Mouse (Mus musculus) embryonic facial prominence, embryonic 11.5 days (tissue): Measurements from ENCODE around the gene Ccdc27. TPM values are rescaled to one million over a fixed set of nuclear protein-coding genes. Genes with fewer than 3 reads are reported as not detected.
A peak's percentile ranks its signal among the peaks of the same experiment; 100 is the strongest.

Experiments used
- ATAC-seq: fragments of 200-750 bp; cut with Nextera tagmentation; replicated peaks from 2 replicates; pipeline ENCODE4 v1.8.0; 2017; ENCODE audit warnings: low read depth; ENCODE audit not compliant: insufficient number of reproducible peaks, low FRiP score, low TSS enrichment
- DNase-seq: peaks from one replicate; pipeline ENCODE4 v3.0.0-alpha.2; 2015; ENCODE audit warnings: low spot score
- H3K27ac ChIP-seq: fragments of 300-500 bp; sonication (generic); replicated peaks from 2 replicates; pipeline ENCODE4 v1.5.1; 2014; ENCODE audit warnings: mild to moderate bottlenecking, low read depth, low read length, control low read depth
- H3K27me3 ChIP-seq: fragments of 300-500 bp; sonication (generic); 2 replicates; pipeline ENCODE4 v1.6.1; 2014; ENCODE audit warnings: mild to moderate bottlenecking, low read length, moderate library complexity, mixed read lengths; ENCODE audit not compliant: control insufficient read depth, insufficient read depth
- H3K36me3 ChIP-seq: fragments of 300-500 bp; sonication (generic); replicated peaks from 2 replicates; pipeline ENCODE4 v1.6.1; 2014; ENCODE audit warnings: low read depth, mild to moderate bottlenecking, low read length, moderate library complexity, mixed read lengths; ENCODE audit not compliant: control insufficient read depth, insufficient read depth
- H3K4me1 ChIP-seq: fragments of 300-500 bp; sonication (generic); 2 replicates; pipeline ENCODE4 v1.6.1; 2014; ENCODE audit warnings: low read length, mixed read lengths; ENCODE audit not compliant: control insufficient read depth, insufficient read depth
- H3K4me2 ChIP-seq: fragments of 300-500 bp; sonication (generic); 2 replicates; pipeline ENCODE4 v1.6.1; 2014; ENCODE audit warnings: low read depth, mild to moderate bottlenecking, control low read depth, low read length, moderate library complexity
- H3K4me3 ChIP-seq: fragments of 300-500 bp; sonication (generic); 2 replicates; pipeline ENCODE4 v1.5.1; 2014; ENCODE audit warnings: low read depth, low read length, control low read depth
- H3K9ac ChIP-seq: fragments of 300-500 bp; sonication (generic); replicated peaks from 2 replicates; pipeline ENCODE4 v1.6.1; 2014; ENCODE audit warnings: mild to moderate bottlenecking, control low read depth, low read length
- H3K9me3 ChIP-seq: fragments of 300-500 bp; sonication (generic); replicated peaks from 2 replicates; pipeline ENCODE4 v1.6.1; 2016; ENCODE audit warnings: mild to moderate bottlenecking, low read length, inconsistent platforms, mixed read lengths; ENCODE audit not compliant: control insufficient read depth
- WGBS: fragments of 180-500 bp; shearing (Covaris S2); extraction: QIAGEN DNeasy Blood & Tissue Kit; methylation state at CpG from one replicate; pipeline ENCODE4 v1.1.7; 2014; 5-methylcytosine and 5-hydroxymethylcytosine counted together
- polyA plus RNA-seq: library from polyadenylated mRNA; unstranded; fragments of >200 nt; fragmentation: Nextera tagmentation; extraction: Ambion mirVana; gene quantifications from 2 replicates; pipeline ENCODE4 v1.2.1, GENCODE M21; 2014

The Ccdc27 gene
- polyA plus RNA-seq, 1 experiment from 2014 or later = not detected

GRCm38 (mm10) chr4:154024729-154025521, 17.6 kb downstream of the Ccdc27 start:
- no peak overlapping the region; the same call in 1 of the 2 replicates for H3K4me3 ChIP-seq
- DNase-seq = no peak
- H3K4me1 ChIP-seq = peaks cover 4% of the 10 kb centered on the region; the same call in 1 of the 2 replicates
- peak overlapping the region; percentile 67; the same call in 1 of the 2 replicates for H3K4me2 ChIP-seq
- ATAC-seq = no peak
- 35% methylated on average over 17 of the region's 17 CpGs for WGBS
- no peaks in the 10 kb centered on the region for H3K36me3 ChIP-seq
- no peaks in the 10 kb centered on the region for H3K9me3 ChIP-seq
- H3K27ac ChIP-seq = no peak overlapping the region
- H3K9ac ChIP-seq = peak overlapping the region; percentile 46; the same call in 1 of the 2 replicates
- peaks cover 8% of the 10 kb centered on the region for H3K27me3 ChIP-seq

- H3K27me3 ChIP-seq = peaks cover 8% of the 10 kb centered on the region
- H3K27ac ChIP-seq = no peak overlapping the region
- H3K9me3 ChIP-seq = no peaks in the 10 kb centered on the region
- no peak overlapping the region for H3K4me2 ChIP-seq
- no peak overlapping the region for H3K4me3 ChIP-seq
- 31% methylated on average over 8 of the region's 8 CpGs for WGBS
- peaks cover 5% of the 10 kb centered on the region for H3K36me3 ChIP-seq
- ATAC-seq = no peak
- no peak overlapping the region for H3K9ac ChIP-seq
- H3K4me1 ChIP-seq = peaks cover 4% of the 10 kb centered on the region; the same call in 1 of the 2 replicates
- DNase-seq = no peak
Observed at GRCm38 (mm10) chr4:154023754-154024601, 18.5 kb downstream of the Ccdc27 start.

- Histone ChIP-seq H3K27ac (no peak overlapping the region), H3K4me3 (no peak overlapping the region), H3K36me3 (peaks cover 10% of the 10 kb centered on the region), H3K9me3 (no peaks in the 10 kb centered on the region), H3K4me1 (peaks cover 4% of the 10 kb centered on the region; the same call in 1 of the 2 replicates), H3K9ac (no peak overlapping the region; the same call in 1 of the 2 replicates), H3K27me3 (peaks cover 8% of the 10 kb centered on the region), H3K4me2 (no peak overlapping the region)
- 32% methylated on average over 4 of the region's 4 CpGs for WGBS
- ATAC-seq (no peak), DNase-seq (no peak)
Observed at GRCm38 (mm10) chr4:154022844-154023243, 19.6 kb downstream of the Ccdc27 start.

GRCm38 (mm10) chr4:154022407-154022806, 20.1 kb downstream of the Ccdc27 start:
- no peak overlapping the region for H3K4me2 ChIP-seq
- peaks cover 10% of the 10 kb centered on the region for H3K36me3 ChIP-seq
- peaks cover 8% of the 10 kb centered on the region for H3K27me3 ChIP-seq
- ATAC-seq = no peak
- no peak overlapping the region for H3K4me3 ChIP-seq
- no peak overlapping the region for H3K27ac ChIP-seq
- no peak for DNase-seq
- whole genome bisulfite sequencing = 74% methylated on average over 4 of the region's 4 CpGs
- no peaks in the 10 kb centered on the region for H3K9me3 ChIP-seq
- H3K9ac ChIP-seq = no peak overlapping the region; the same call in 1 of the 2 replicates
- peaks cover 4% of the 10 kb centered on the region; the same call in 1 of the 2 replicates for H3K4me1 ChIP-seq

- Histone ChIP-seq H3K9me3 (no peaks in the 10 kb centered on the region), H3K27ac (no peak overlapping the region), H3K27me3 (peaks cover 8% of the 10 kb centered on the region; the same call in 1 of the 2 replicates), H3K9ac (no peak overlapping the region), H3K4me3 (no peak overlapping the region), H3K36me3 (peaks cover 10% of the 10 kb centered on the region), H3K4me2 (no peak overlapping the region), H3K4me1 (peaks cover 4% of the 10 kb centered on the region; the same call in 1 of the 2 replicates)
- DNase-seq (no peak), ATAC-seq (no peak)
- 92% methylated on average over 9 of the region's 9 CpGs for WGBS
Observed at GRCm38 (mm10) chr4:154021432-154021831, 21.0 kb downstream of the Ccdc27 start.

- no peak for ATAC-seq
- H3K9me3 ChIP-seq = no peaks in the 10 kb centered on the region
- H3K27ac ChIP-seq = no peak overlapping the region
- peak; percentile 36 for DNase-seq
- no peak overlapping the region for H3K9ac ChIP-seq
- no peak overlapping the region for H3K4me2 ChIP-seq
- no peak overlapping the region for H3K4me3 ChIP-seq
- 74% methylated on average over 7 of the region's 7 CpGs for WGBS
- no peaks in the 10 kb centered on the region for H3K27me3 ChIP-seq
- H3K36me3 ChIP-seq = peaks cover 10% of the 10 kb centered on the region
- no peaks in the 10 kb centered on the region for H3K4me1 ChIP-seq
Observed at GRCm38 (mm10) chr4:154019571-154019970, 22.9 kb downstream of the Ccdc27 start.

- DNase-seq (no peak), ATAC-seq (no peak)
Observed at GRCm38 (mm10) chr4:154015476-154015875, 27.0 kb downstream of the Ccdc27 start.

More at GRCm38 (mm10) chr4:154015476-154015875, 27.0 kb downstream of the Ccdc27 start:
- Histone ChIP-seq H3K36me3 (peaks cover 10% of the 10 kb centered on the region), H3K9me3 (no peaks in the 10 kb centered on the region), H3K4me1 (no peaks in the 10 kb centered on the region; the same call in 1 of the 2 replicates), H3K4me2 (no peak overlapping the region), H3K27me3 (no peaks in the 10 kb centered on the region), H3K4me3 (no peak overlapping the region), H3K9ac (no peak overlapping the region), H3K27ac (no peak overlapping the region)
- 87% methylated on average over 11 of the region's 11 CpGs for WGBS
